Mouse (Mus musculus): Measurements from ENCODE around the gene Gm12248. TPM values are rescaled to one million over a fixed set of nuclear protein-coding genes. Genes with fewer than 3 reads are reported as not detected.

The Gm12248 gene
- polyA plus RNA-seq, 1 experiment: 1.3 TPM

GRCm38 (mm10) chr11:58033635-58034034 lies 59.3 kb downstream of the Gm12248 start:
- DNase-seq (ENCODE audit: low read depth): no peak

GRCm38 (mm10) chr11:58031176-58031575 lies 61.8 kb downstream of the Gm12248 start:
- DNase-seq (ENCODE audit: low read depth): no peak

GRCm38 (mm10) chr11:58029869-58030268 lies 63.1 kb downstream of the Gm12248 start:
- no peak for DNase-seq (ENCODE audit: low read depth)

- no peak for DNase-seq (ENCODE audit: low read depth)
These were observed 64.0 kb downstream of the Gm12248 start for GRCm38 (mm10) chr11:58028981-58029380.

- DNase-seq (ENCODE audit: low read depth): no peak
These were observed 66.1 kb downstream of the Gm12248 start for GRCm38 (mm10) chr11:58026860-58027259.

- no peak for DNase-seq (ENCODE audit: low read depth)
These were observed 66.6 kb downstream of the Gm12248 start for GRCm38 (mm10) chr11:58026337-58026736.

- DNase-seq (ENCODE audit: low read depth): no peak
These were observed 67.1 kb downstream of the Gm12248 start for GRCm38 (mm10) chr11:58025881-58026280.

GRCm38 (mm10) chr11:58024671-58025070 lies 68.3 kb downstream of the Gm12248 start:
- DNase-seq (ENCODE audit: low read depth): no peak

GRCm38 (mm10) chr11:58024271-58024670 lies 68.7 kb downstream of the Gm12248 start:
- no peak for DNase-seq (ENCODE audit: low read depth)

GRCm38 (mm10) chr11:58021618-58022017 lies 71.3 kb downstream of the Gm12248 start:
- DNase-seq (ENCODE audit: low read depth): no peak

GRCm38 (mm10) chr11:58021095-58021494 lies 71.8 kb downstream of the Gm12248 start:
- DNase-seq (ENCODE audit: low read depth): no peak

- DNase-seq (ENCODE audit: low read depth): no peak
These were observed 74.2 kb downstream of the Gm12248 start for GRCm38 (mm10) chr11:58018701-58019100.

- no peak for DNase-seq (ENCODE audit: low read depth)
These were observed 74.6 kb downstream of the Gm12248 start for GRCm38 (mm10) chr11:58018287-58018686.

- DNase-seq (ENCODE audit: low read depth): no peak
These were observed 75.5 kb downstream of the Gm12248 start for GRCm38 (mm10) chr11:58017422-58017821.

GRCm38 (mm10) chr11:58016371-58016770 lies 76.6 kb downstream of the Gm12248 start:
- DNase-seq (ENCODE audit: low read depth): no peak

GRCm38 (mm10) chr11:58015339-58015738 lies 77.6 kb downstream of the Gm12248 start:
- no peak for DNase-seq (ENCODE audit: low read depth)

GRCm38 (mm10) chr11:58014604-58015003 lies 78.3 kb downstream of the Gm12248 start:
- no peak for DNase-seq (ENCODE audit: low read depth)

Other genes starting within 250 kb of the Gm12248 start
- gene Larp1, start 84.1 kb downstream of the Gm12248 start, polyA plus RNA-seq (2012; rRNA removed): 43.0 and 56.5 TPM in 2 replicates
- 52.2 and 54.6 TPM in 2 replicates for gene Cnot8, start 11.0 kb upstream of the Gm12248 start, polyA plus RNA-seq (2012; rRNA removed)
- gene Gemin5, start 75.4 kb upstream of the Gm12248 start, polyA plus RNA-seq (2012; rRNA removed): 8.0 and 8.1 TPM in 2 replicates
- gene Mrpl22, start 78.5 kb upstream of the Gm12248 start, polyA plus RNA-seq (2012; rRNA removed): 30.0 and 37.2 TPM in 2 replicates
- 12.6 and 14.0 TPM in 2 replicates for gene Igtp, start 106.4 kb upstream of the Gm12248 start, polyA plus RNA-seq (2012; rRNA removed)
- gene Irgm2, start 106.5 kb upstream of the Gm12248 start, polyA plus RNA-seq (2012; rRNA removed): 9.2 and 11.4 TPM in 2 replicates
- gene 4930438A08Rik, start 181.7 kb upstream of the Gm12248 start, polyA plus RNA-seq (2012; rRNA removed): 2.7 and 4.6 TPM in 2 replicates
- 42.3 and 45.8 TPM in 2 replicates for gene Zfp692, start 213.9 kb upstream of the Gm12248 start, polyA plus RNA-seq (2012; rRNA removed)
- gene Zfp672, start 237.2 kb upstream of the Gm12248 start, polyA plus RNA-seq (2012; rRNA removed): 47.1 and 48.3 TPM in 2 replicates
- gene Sh3bp5l, start 237.6 kb upstream of the Gm12248 start, polyA plus RNA-seq (2012; rRNA removed): 56.5 and 58.4 TPM in 2 replicates

All from gonadal fat pad, adult 2 months (tissue).